Mouse (Mus musculus): ENCODE results near the gene Gm16181.

The Gm16181 gene

GRCm38 (mm10) chr17:35220156-35220952 is at the start of gene Gm16181:
Gm16181 (plus strand) TSS chr17:35220834.
- no peak for DNase-seq (ENCODE audit: extremely low spot score)

- DNase-seq (ENCODE audit: extremely low spot score): no peak
Measured at GRCm38 (mm10) chr17:35172445-35173234, 48.0 kb upstream of the Gm16181 start.

GRCm38 (mm10) chr17:35173329-35173728 is 47.3 kb upstream of the Gm16181 start:
- no peak for DNase-seq (ENCODE audit: extremely low spot score)

DNA sequence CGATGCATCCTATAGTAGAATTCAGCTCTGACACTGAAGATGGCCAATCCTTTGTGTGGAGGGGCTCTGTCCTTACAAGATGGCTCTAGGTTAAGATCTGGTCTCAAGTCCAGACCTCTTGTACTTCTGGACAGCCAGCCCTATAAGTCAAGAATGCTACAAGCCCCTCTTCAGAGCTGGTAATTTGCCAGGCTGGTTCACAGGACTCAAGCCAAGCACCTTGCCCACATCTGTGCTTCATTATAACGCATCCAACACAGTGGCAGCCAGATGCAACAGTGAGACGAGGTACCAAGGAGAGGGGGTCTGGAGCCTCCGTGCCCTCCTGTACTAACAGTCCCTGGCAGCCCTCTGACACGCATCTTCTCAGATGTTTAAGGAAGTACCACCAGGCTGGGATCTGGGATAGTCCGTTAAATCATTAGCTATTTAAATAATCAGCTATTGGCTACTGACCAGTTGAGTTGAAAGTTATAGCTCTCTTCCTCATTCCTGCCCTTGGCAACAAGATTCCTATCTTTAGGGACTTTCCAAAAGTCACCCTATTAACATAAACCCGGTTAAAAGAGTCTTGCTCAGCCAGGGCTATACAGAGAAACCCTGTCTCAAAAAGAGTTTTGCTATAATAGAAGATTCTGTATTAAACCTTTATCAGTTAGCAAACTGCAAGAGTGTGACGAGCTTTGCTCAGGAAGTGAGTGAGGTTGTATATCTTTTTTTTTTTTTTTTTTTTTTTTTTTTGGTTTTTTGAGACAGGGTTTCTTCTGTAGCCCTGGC is 46.2 kb upstream of the Gm16181 start:
- no peak for DNase-seq (ENCODE audit: extremely low spot score)

DNA sequence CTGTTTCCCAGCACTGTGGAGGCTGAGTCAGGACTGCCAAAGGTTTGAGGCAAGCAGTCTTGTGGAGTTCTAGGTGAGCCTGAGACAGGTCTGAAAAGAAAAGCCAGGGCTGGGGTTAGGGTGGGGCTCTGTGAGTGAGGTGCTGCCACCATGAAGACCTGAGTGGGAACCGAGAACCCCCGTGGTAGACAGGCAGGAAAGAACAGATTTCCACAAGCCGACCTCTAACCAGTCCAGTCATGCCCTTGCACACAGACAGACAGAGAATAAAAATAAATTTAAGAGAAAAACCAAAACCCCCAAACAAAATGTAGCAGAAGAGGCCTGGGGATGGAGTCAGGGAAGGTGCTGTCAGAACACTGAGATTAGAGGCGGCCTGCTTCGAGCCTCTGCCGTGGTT is 45.3 kb upstream of the Gm16181 start:
- no peak for DNase-seq (ENCODE audit: extremely low spot score)

- DNase-seq (ENCODE audit: extremely low spot score): no peak
Measured at GRCm38 (mm10) chr17:35175968-35176367, 44.7 kb upstream of the Gm16181 start, which contains the start of gene Aif1. Aif1 (minus strand) TSS chr17:35176068.

DNA sequence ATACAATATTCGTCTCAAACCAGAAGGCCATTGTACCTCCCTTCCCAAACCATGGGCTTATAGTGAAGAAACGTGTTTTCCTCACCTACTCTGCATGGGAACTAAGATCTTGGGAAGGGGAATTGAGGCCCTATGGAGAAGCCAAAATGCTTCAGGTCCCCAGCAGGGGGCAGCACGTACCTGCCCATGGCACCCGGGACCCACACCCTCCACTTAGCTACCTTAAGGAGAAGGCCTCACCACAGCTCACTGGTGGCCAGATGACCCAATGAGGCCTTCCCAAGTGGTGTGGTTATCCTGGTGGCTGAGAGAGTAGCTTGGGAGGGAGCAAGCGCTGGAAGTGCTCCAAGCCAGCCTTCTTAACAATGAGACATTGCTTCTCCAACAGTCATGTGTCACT is 42.1 kb upstream of the Gm16181 start:
- peak; percentile 73 for DNase-seq (ENCODE audit: extremely low spot score)

DNA sequence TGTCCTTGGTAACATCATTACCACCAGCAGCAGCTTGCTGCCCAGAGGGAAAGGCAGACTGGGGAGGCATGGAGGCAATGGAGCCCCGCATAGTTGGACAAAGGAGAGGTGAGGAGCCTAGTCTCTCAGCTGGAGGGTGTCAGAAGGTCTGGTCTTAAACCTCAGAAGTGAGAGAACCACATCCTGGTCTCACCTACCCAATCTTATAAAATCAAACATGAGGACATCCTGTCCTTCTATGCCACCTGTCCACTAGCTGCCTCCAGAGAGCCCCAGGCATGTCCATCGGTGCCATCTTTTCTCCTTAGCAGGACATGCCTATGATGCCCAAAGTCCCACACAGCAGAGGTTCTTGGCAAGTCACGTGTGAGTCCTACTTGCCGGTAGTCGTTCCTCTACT is 40.5 kb upstream of the Gm16181 start:
- no peak for DNase-seq (ENCODE audit: extremely low spot score)

DNA sequence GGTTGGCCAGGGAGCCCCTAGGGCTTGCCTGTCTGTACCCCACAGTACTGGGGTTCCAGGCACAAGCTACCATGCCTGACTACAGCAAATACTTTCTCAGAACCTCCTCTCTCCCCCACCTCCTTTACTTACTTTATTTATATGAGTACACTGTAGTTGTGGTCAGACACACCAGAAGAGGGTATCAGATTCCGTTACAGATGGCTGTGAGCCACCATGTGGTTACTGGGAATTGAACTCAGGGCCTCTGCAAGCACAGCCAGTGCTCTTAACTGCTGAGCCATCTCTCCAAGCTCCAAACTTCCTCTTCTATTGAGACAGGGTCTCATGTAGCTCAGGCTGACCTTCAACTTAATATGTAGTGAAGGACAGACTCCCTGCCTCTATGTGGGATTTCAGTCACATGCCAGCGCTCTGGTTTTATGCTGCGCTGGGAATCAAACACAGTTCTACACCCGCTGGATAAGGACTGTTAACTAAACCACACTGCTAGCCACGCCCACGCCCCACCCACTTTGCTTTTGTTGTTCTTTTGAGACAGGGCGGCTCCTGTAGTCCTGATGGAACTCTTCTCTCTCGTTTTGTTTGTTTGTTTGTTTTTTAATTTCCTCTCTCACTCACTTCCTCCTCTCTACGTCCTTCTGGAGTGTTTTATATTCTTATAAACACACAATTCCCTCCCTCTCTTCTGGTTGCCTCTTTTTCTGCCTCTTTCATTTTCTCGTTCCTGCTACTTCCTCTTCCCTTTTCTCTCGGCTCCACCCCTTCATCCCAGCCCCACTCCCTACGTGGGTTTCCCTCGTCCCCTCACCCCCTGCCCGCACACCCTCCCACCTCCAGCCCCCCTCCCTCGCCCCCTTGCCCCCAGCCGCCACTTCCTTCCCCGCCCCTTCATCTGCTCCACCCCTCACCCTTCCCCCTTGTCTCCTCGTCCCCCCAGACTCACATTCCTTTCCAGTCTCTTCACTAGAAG is 34.7 kb upstream of the Gm16181 start:
- peak; percentile 76 for DNase-seq (ENCODE audit: extremely low spot score)

GRCm38 (mm10) chr17:35186681-35187080 is 34.0 kb upstream of the Gm16181 start:
- DNase-seq (ENCODE audit: extremely low spot score): peak; percentile 60

DNA sequence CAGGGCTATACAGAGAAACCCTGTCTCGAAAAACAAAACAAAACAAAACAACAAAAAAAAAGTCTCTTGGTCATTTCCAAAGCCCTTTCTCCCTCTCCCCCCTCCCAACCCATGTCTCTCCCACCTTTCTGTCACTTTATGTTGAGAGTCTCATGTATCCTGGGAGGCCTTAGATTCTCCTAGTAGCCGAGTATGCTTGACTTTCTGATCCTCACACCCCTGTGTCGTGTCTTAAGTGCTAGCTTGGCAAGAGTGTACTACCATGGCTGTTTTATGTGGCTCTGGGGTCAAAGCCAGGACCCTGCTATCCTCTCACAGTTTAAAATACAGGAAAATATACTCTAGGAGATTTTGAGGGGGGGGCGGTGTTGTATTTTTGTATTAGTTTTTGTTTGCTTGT is 33.3 kb upstream of the Gm16181 start:
- DNase-seq (ENCODE audit: extremely low spot score): no peak

GRCm38 (mm10) chr17:35187959-35188610 is 32.5 kb upstream of the Gm16181 start, which contains the start of gene Lst1:
Lst1 (minus strand) TSS chr17:35188439.
- DNase-seq (ENCODE audit: extremely low spot score): no peak

DNA sequence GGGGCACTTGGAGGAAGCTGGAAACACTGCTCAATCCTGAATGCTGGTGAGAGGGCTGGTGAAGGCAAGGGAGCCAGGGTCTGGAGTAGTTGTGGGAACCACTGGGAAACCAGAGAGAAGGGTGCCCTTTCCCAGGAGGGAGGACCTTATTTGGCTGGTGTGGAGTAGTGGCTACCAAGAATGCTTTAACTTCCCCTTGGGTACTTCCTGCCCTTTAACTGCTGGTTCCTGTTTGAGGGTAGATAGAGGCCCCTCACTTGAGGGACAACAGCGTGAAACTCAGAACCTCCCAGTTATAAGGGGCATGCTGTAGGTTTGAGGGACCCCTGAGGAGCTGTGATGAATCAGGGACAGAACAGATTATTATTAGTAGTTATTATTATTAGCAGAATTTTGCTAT is 31.4 kb upstream of the Gm16181 start:
- no peak for DNase-seq (ENCODE audit: extremely low spot score)

DNA sequence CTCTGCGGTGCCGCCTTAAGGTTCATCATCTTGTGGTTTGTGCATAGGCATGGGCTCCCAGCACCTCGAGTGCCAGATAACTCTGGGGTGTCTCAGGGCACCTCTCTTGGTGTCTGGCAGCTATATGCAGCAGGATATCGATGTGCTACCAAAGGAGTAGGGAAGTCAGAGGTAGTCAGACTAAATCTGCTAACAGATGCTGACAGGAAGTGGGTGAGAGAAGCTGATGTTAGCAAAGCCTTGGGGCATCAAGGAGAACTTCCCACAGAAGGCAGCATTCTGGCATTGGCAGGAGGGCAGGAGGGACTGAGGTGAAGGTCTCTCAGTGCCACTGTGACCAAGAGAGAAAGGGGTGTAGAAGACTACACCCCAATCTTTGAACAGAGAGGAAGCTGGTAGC is 30.5 kb upstream of the Gm16181 start:
- DNase-seq (ENCODE audit: extremely low spot score): no peak

DNA sequence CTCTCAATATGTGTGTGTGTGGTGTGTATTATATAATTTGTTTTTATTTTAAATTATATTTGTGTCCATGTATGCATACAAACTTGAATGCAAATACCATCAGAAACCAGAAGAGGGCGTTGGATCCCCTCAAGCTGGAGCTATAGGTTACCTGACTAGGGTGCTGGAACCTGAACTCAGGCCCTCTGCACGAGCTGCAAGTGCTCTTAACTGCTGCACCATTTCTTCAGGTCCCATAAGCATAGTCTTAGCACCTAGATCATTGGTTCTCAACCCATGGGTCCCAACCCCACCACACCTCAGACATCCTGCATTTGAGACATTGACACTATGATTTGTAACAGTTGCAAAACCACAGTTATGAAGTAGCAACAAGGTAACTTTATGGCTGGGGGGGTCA is 28.9 kb upstream of the Gm16181 start:
- no peak for DNase-seq (ENCODE audit: extremely low spot score)

- DNase-seq (ENCODE audit: extremely low spot score): no peak
Measured at GRCm38 (mm10) chr17:35192924-35193323, 27.7 kb upstream of the Gm16181 start.

GRCm38 (mm10) chr17:35193881-35194843 is 26.5 kb upstream of the Gm16181 start, which contains the start of gene Ltb:
Ltb (plus strand) TSS chr17:35194439.
- DNase-seq (ENCODE audit: extremely low spot score): no peak

GRCm38 (mm10) chr17:35194844-35195630 is 25.6 kb upstream of the Gm16181 start:
- DNase-seq (ENCODE audit: extremely low spot score): no peak

Measured in embryo, embryonic 9.5 days (tissue).